Mouse (Mus musculus) testis, adult 2 months (tissue): ENCODE measurements around the gene Col5a1.

Experiments
- CTCF ChIP-seq: fragments of 200-500 bp; IDR thresholded peaks from 2 replicates; pipeline ENCODE4 v1.5.1; 2012; ENCODE audit warnings: low read depth, mild to moderate bottlenecking, inconsistent platforms, low read length, moderate library complexity; ENCODE audit not compliant: control insufficient read depth, insufficient read depth, insufficient replicate concordance
- POLR2A ChIP-seq: fragments of 200-500 bp; IDR thresholded peaks from 2 replicates; pipeline ENCODE4 v1.6.1; 2012; ENCODE audit warnings: low read depth, mild to moderate bottlenecking, inconsistent platforms, low read length, moderate library complexity; ENCODE audit not compliant: control insufficient read depth

- TF ChIP-seq CTCF: no peak
- no peak for TF ChIP-seq POLR2A
Observed at GRCm38 (mm10) chr2:28038391-28039096, 152.3 kb downstream of the Col5a1 start.
